Mouse (Mus musculus): ENCODE data around the gene Gm10135. TPM values are rescaled to one million over a fixed set of nuclear protein-coding genes. Genes with fewer than 3 reads are reported as not detected.
A peak's percentile ranks its signal among the peaks of the same experiment; 100 is the strongest.

The Gm10135 gene
- total RNA-seq, 2 experiments from 2014 or later = not detected

GRCm38 (mm10) chr5:72916851-72917250 is 57.7 kb downstream of the Gm10135 start:
- H3K4me3 ChIP-seq = no peak overlapping the region

DNA sequence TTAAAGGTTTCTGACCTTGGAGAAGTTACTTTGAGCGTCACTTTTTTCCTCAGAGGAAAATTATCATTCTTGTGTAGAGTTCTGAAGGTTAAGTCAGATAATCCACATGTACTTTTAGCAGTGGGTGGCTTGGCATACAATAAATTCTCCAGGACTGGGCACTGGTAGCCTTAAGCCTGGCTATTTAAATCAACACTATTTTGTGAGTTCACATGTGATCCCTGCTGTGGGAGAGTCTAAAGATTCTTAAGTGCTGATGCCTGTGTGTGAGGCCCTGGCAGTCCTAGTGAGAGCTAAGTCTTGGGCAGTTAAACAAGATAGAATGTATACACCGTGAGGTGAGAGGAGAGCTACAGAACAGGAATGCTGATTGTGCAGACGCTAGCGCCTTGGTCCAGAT is 58.5 kb downstream of the Gm10135 start:
- Histone ChIP-seq H3K27ac (no peak overlapping the region; the same call in 1 of the 2 replicates), H3K4me3 (peak overlapping the region; percentile 71)
- DNase-seq (ENCODE audit: extremely low spot score in 1 of 2, low spot score in 2 of 2) = no peak
- intact Hi-C loops (cut with DNase I) = loop anchor here (10.0 kb wide), 1 partner anchor 361 kb away; the partner anchor contains the start of gene Nfxl1
- TF ChIP-seq CTCF (IDR thresholded peaks at IDR 0.05) = no peak

More at GRCm38 (mm10) chr5:72916851-72917250, 57.7 kb downstream of the Gm10135 start:
- intact Hi-C loops (cut with DNase I) = loop anchor here (10.0 kb wide), 1 partner anchor 362 kb away; the partner anchor contains the start of gene Nfxl1
- TF ChIP-seq CTCF (IDR thresholded peaks at IDR 0.05) = no peak
- H3K27ac ChIP-seq = no peak overlapping the region
- DNase-seq (ENCODE audit: extremely low spot score in 1 of 2, low spot score in 2 of 2) = no peak

Other genes with a start within 250 kb of the Gm10135 start
- under 1 TPM; 0.26 to 0.66 TPM for gene Txk, start 221.9 kb downstream of the Gm10135 start, total RNA-seq (2021)
- 1 to 10 TPM; 3.4 to 3.8 TPM for gene Tec, start 106.2 kb downstream of the Gm10135 start, total RNA-seq (2021)
- 10 to 100 TPM; 27.6 to 29.4 TPM for gene Slain2, start 60.4 kb downstream of the Gm10135 start, total RNA-seq (2021)
- gene Slc10a4, start 32.2 kb upstream of the Gm10135 start, total RNA-seq (2021) = 1 to 10 TPM in 1 of 2 experiments, under 1 TPM in 1; 0.36 to 2.2 TPM

Data from left cerebral cortex, adult 2 months (tissue).